Mouse (Mus musculus) 416B (cell line): ENCODE measurements at regions not wholly inside any gene's neighbourhood (a gene's known extent, or its start where the extent isn't known, plus 50 kb on each side); places are given as distances from the start of the nearest gene placed in this dataset.

ENCODE experiments used
- DNase-seq: peaks from one replicate; pipeline ENCODE4 v3.0.0; 2011; ENCODE audit warnings: low read depth

GRCm38 (mm10) chr1:125307223-125307622 is 128.3 kb downstream of the Actr3 start:
- DNase-seq = no peak

- no peak for DNase-seq
Observed at GRCm38 (mm10) chr1:125298520-125299090, 136.9 kb downstream of the Actr3 start.

GRCm38 (mm10) chr1:125295646-125296045 is 139.9 kb downstream of the Actr3 start:
- no peak for DNase-seq

- no peak for DNase-seq
Observed at GRCm38 (mm10) chr1:125290320-125291021, 145.1 kb downstream of the Actr3 start.

- no peak for DNase-seq
Observed at GRCm38 (mm10) chr1:125286347-125286746, 149.2 kb downstream of the Actr3 start.

- DNase-seq = no peak
Observed at GRCm38 (mm10) chr1:125284693-125285092, 150.8 kb downstream of the Actr3 start.

- DNase-seq = no peak
Observed at GRCm38 (mm10) chr1:125273752-125274151, 161.8 kb downstream of the Actr3 start.

GRCm38 (mm10) chr1:125263684-125264083 is 171.8 kb downstream of the Actr3 start:
- DNase-seq = no peak

- DNase-seq = no peak
Observed at GRCm38 (mm10) chr1:125263068-125263467, 172.5 kb downstream of the Actr3 start.

- no peak for DNase-seq
Observed at GRCm38 (mm10) chr1:125242345-125242744, 193.2 kb downstream of the Actr3 start.

GRCm38 (mm10) chr1:125241717-125242116 is 193.8 kb downstream of the Actr3 start:
- DNase-seq = peak; percentile 34

- no peak for DNase-seq
Observed at GRCm38 (mm10) chr1:125237595-125237988, 197.9 kb downstream of the Actr3 start.

- DNase-seq = no peak
Observed at GRCm38 (mm10) chr1:125236948-125237594, 198.5 kb downstream of the Actr3 start.

- no peak for DNase-seq
Observed at GRCm38 (mm10) chr1:125234747-125235146, 200.8 kb downstream of the Actr3 start.

- DNase-seq = no peak
Observed at GRCm38 (mm10) chr1:125223370-125223769, 212.2 kb downstream of the Actr3 start.

- DNase-seq = no peak
Observed at GRCm38 (mm10) chr1:125216192-125216591, 219.3 kb downstream of the Actr3 start.

- DNase-seq = no peak
Observed at GRCm38 (mm10) chr1:125187091-125187490, 248.4 kb downstream of the Actr3 start.

- DNase-seq = no peak
Observed at GRCm38 (mm10) chr1:125176124-125176937, 259.2 kb downstream of the Actr3 start.

- no peak for DNase-seq
Observed at GRCm38 (mm10) chr1:125174725-125175124, 260.8 kb downstream of the Actr3 start.

GRCm38 (mm10) chr1:125172474-125172873 is 263.1 kb downstream of the Actr3 start:
- no peak for DNase-seq

- DNase-seq = no peak
Observed at GRCm38 (mm10) chr1:125165226-125165625, 270.3 kb downstream of the Actr3 start.

GRCm38 (mm10) chr1:125158481-125158880 is 277.0 kb downstream of the Actr3 start:
- DNase-seq = no peak
